Mouse (Mus musculus) stomach, postnatal 0 days (tissue): Measurements from ENCODE around the gene Art4. TPM values are rescaled to one million over a fixed set of nuclear protein-coding genes. Genes with fewer than 3 reads are reported as not detected.

Experiments
- ATAC-seq: fragments of 200-750 bp; cut with Nextera tagmentation; 2 replicates; pipeline ENCODE4 v1.8.0; 2017; ENCODE audit not compliant: low FRiP score, low TSS enrichment
- DNase-seq: peaks from one replicate; pipeline ENCODE4 v3.0.0-alpha.2; 2016; ENCODE audit warnings: low spot score
- H3K27ac ChIP-seq: fragments of 300-500 bp; sonication (generic); replicated peaks from 2 replicates; pipeline ENCODE4 v1.5.1; 2014; ENCODE audit warnings: mild to moderate bottlenecking, control low read depth
- H3K27me3 ChIP-seq: fragments of 300-500 bp; sonication (generic); 2 replicates; pipeline ENCODE4 v1.6.1; 2014; ENCODE audit warnings: low read length; ENCODE audit not compliant: control insufficient read depth, insufficient read depth
- H3K36me3 ChIP-seq: fragments of 300-500 bp; sonication (generic); 2 replicates; pipeline ENCODE4 v1.6.1; 2014; ENCODE audit warnings: low read length, mixed read lengths; ENCODE audit not compliant: control insufficient read depth, insufficient read depth
- H3K4me1 ChIP-seq: fragments of 300-500 bp; sonication (generic); replicated peaks from 2 replicates; pipeline ENCODE4 v1.6.1; 2014; ENCODE audit warnings: antibody characterized with exemption; ENCODE audit not compliant: control insufficient read depth, insufficient read depth
- H3K4me2 ChIP-seq: fragments of 300-500 bp; sonication (generic); replicated peaks from 2 replicates; pipeline ENCODE4 v1.6.1; 2014; ENCODE audit warnings: low read depth, mild to moderate bottlenecking, control low read depth, moderate library complexity
- H3K4me3 ChIP-seq: fragments of 300-500 bp; sonication (generic); 2 replicates; pipeline ENCODE4 v1.5.1; 2014; ENCODE audit warnings: low read depth, low read length, control low read depth
- H3K9ac ChIP-seq: fragments of 300-500 bp; sonication (generic); 2 replicates; pipeline ENCODE4 v1.6.1; 2014; ENCODE audit warnings: mild to moderate bottlenecking, low read length, control low read depth, mixed read lengths
- H3K9me3 ChIP-seq: fragments of 300-500 bp; sonication (generic); 2 replicates; pipeline ENCODE4 v1.6.1; 2016; ENCODE audit warnings: low read length; ENCODE audit not compliant: control insufficient read depth
- CTCF ChIP-seq: IDR thresholded peaks from 2 replicates; pipeline ENCODE4 v1.5.1; 2016; ENCODE audit warnings: antibody characterized with exemption, low read depth, mild to moderate bottlenecking, moderate library complexity
- EP300 ChIP-seq: optimal IDR thresholded peaks from 2 replicates; pipeline ENCODE3; 2016; ENCODE audit warnings: antibody characterized with exemption
- WGBS: fragments of 180-500 bp; shearing (Covaris S2); extraction: QIAGEN DNeasy Blood & Tissue Kit; methylation state at CpG from one replicate; pipeline ENCODE4 v1.1.7; 2014; 5-methylcytosine and 5-hydroxymethylcytosine counted together
- polyA plus RNA-seq: library from polyadenylated mRNA; unstranded; fragments of >200 nt; fragmentation: Nextera tagmentation; extraction: Ambion mirVana; gene quantifications from 2 replicates; pipeline ENCODE4 v1.2.1, GENCODE M21; 2015

The Art4 gene
- polyA plus RNA-seq, 1 experiment from 2014 or later, result 3.2 TPM

DNA sequence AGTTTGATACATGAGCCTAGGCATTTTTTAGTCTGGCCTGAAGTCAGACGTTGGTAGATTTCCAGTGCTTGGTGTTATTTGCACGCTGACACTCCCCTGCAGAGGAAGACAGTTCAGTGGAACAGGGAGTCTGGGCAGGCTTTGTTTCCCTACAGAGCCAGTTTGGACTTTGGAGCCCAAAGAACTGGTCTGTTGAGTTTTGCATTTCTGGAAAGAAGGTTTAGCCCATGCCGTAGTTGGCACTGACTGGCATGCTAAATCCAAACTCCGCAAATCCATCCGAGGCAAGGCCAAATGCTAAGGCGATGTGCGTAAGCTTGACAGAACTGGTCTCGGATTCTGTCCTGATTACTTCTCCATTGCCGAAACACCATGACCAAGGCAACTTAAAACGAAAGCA is 46.3 kb downstream of the Art4 start:
- no peak overlapping the region for H3K4me3 ChIP-seq
- ATAC-seq (peak; percentile 39), DNase-seq (peak; percentile 81)
- no peaks in the 10 kb centered on the region for H3K27me3 ChIP-seq
- H3K4me1 ChIP-seq, result no peaks in the 10 kb centered on the region; the same call in 1 of the 2 replicates
- H3K4me2 ChIP-seq, result no peak overlapping the region; the same call in 1 of the 2 replicates
- no peaks in the 10 kb centered on the region for H3K9me3 ChIP-seq
- peaks cover 18% of the 10 kb centered on the region for H3K36me3 ChIP-seq
- H3K27ac ChIP-seq, result peak overlapping the region; percentile 70
- WGBS, result 64% methylated on average over 10 of the region's 10 CpGs
- TF ChIP-seq CTCF (no peak), EP300 (no peak)
- H3K9ac ChIP-seq, result no peak overlapping the region

DNA sequence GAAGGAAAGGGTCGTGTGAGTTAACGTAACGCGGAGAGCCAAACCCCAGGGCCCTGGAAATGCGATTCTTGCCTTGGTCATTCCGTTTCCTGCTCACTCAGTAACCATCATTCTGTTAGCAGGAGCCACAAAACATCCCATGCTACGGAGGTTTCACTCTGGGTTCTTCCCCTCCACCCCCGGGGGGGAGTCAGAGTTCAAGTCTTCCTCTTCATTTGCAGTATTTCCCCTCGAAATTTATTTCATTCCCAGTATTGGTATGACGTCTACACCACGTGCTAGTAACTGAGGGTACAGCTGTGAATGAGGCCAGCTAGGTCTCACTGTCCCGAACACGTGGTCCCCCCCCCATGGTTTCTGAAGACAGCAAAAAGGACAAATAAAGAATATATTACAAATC is 47.9 kb downstream of the Art4 start:
- DNase-seq (no peak), ATAC-seq (no peak)
- H3K4me3 ChIP-seq, result peak overlapping the region; percentile 76
- H3K4me1 ChIP-seq, result no peaks in the 10 kb centered on the region; the same call in 1 of the 2 replicates
- H3K9me3 ChIP-seq, result no peaks in the 10 kb centered on the region
- no peak overlapping the region; the same call in 1 of the 2 replicates for H3K27ac ChIP-seq
- TF ChIP-seq EP300, result no peak
- no peak for TF ChIP-seq CTCF
- 60% methylated on average over 13 of the region's 13 CpGs for WGBS
- H3K9ac ChIP-seq, result peak overlapping the region; percentile 87
- peak overlapping the region; percentile 82 for H3K4me2 ChIP-seq
- peaks cover 9% of the 10 kb centered on the region for H3K36me3 ChIP-seq
- H3K27me3 ChIP-seq, result no peaks in the 10 kb centered on the region

- no peaks in the 10 kb centered on the region; the same call in 1 of the 2 replicates for H3K4me1 ChIP-seq
- no peaks in the 10 kb centered on the region for H3K27me3 ChIP-seq
- H3K9me3 ChIP-seq, result no peaks in the 10 kb centered on the region
- TF ChIP-seq CTCF, result no peak
- TF ChIP-seq EP300, result no peak
- H3K9ac ChIP-seq, result peak overlapping the region; percentile 87
- DNase-seq (peak; percentile 81), ATAC-seq (0 out of 2 replicates have a peak, but pooled peaks have one; percentile 28)
- peaks cover 4% of the 10 kb centered on the region for H3K36me3 ChIP-seq
- H3K27ac ChIP-seq, result peak overlapping the region; percentile 93
- 13% methylated on average over 14 of the region's 14 CpGs for WGBS
- H3K4me3 ChIP-seq, result peak overlapping the region; percentile 76
- peak overlapping the region; percentile 82 for H3K4me2 ChIP-seq
Measured at GRCm38 (mm10) chr6:136809077-136809476, 48.5 kb downstream of the Art4 start.

DNA sequence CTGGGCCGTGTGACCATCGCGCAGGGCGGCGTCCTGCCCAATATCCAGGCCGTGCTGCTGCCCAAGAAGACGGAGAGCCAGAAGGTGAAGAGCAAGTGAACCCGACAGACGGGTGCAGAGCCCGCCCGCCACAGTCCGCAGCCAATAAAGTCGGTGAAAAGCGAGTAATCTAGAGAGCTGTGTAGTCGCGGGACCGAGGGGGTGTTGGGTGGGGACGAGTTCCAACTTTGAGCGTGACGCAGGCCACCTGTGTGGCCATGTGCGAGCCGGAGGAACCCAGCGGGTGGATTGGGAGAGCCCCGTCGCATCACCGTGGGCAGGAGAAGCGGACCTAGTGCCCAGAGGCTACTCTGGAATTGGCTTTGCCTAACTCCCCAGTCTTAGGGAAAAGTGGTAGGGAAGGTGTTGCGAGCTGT is 48.9 kb downstream of the Art4 start:
- DNase-seq (peak; percentile 70), ATAC-seq (peak; percentile 18)
- no peak for TF ChIP-seq CTCF
- TF ChIP-seq EP300, result no peak
- peak overlapping the region; percentile 82 for H3K4me2 ChIP-seq
- H3K9me3 ChIP-seq, result no peaks in the 10 kb centered on the region
- peak overlapping the region; percentile 93 for H3K27ac ChIP-seq
- no peaks in the 10 kb centered on the region; the same call in 1 of the 2 replicates for H3K4me1 ChIP-seq
- H3K4me3 ChIP-seq, result peak overlapping the region; percentile 76
- H3K36me3 ChIP-seq, result no peaks in the 10 kb centered on the region
- peak overlapping the region; percentile 87 for H3K9ac ChIP-seq
- no peaks in the 10 kb centered on the region for H3K27me3 ChIP-seq
- 2% methylated on average over 26 of the region's 28 CpGs for WGBS

DNA sequence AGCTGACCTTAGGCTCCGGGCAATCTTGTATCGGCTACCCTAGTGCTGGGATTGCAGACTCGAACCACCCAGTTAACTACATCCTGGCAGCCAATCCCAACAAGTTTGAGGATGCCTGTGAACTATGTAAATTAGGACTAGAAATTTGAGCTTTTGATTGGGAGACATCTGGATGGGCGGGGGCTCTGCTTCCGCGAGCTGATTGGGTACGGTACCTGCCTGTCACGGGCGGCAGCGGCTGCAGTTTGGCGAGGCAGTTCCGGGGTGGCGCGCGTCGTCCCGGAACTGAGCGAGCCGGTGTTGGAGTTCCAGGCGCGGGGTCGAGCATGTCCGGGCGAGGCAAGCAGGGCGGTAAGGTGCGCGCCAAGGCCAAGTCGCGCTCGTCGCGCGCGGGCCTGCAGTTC is 49.5 kb downstream of the Art4 start, which contains the start of gene H2afj:
TSS of gene H2afj (plus strand) at position 231 of the 404 bp plus-strand sequence.
- ATAC-seq, result peak; percentile 87

GRCm38 (mm10) chr6:136807395-136808013 is 50.0 kb downstream of the Art4 start:
- DNase-seq, result peak; percentile 53
- no peaks in the 10 kb centered on the region for H3K9me3 ChIP-seq
- peak overlapping the region; percentile 89 for H3K27ac ChIP-seq
- WGBS, result 23% methylated on average over 18 of the region's 18 CpGs
- peak overlapping the region; percentile 57 for H3K4me2 ChIP-seq
- H3K36me3 ChIP-seq, result no peaks in the 10 kb centered on the region
- no peaks in the 10 kb centered on the region for H3K27me3 ChIP-seq
- peak; percentile 22; the same call in 1 of the 2 replicates for ATAC-seq
- peak overlapping the region; percentile 76 for H3K4me3 ChIP-seq
- no peaks in the 10 kb centered on the region; the same call in 1 of the 2 replicates for H3K4me1 ChIP-seq
- TF ChIP-seq CTCF, result no peak
- TF ChIP-seq EP300, result no peak
- H3K9ac ChIP-seq, result peak overlapping the region; percentile 50

More for the DNA sequence above, 49.5 kb downstream of the Art4 start, which contains the start of gene H2afj:
- H3K4me3 ChIP-seq, result peak within 1 kb of the TSS; percentile 76
- under 1% methylated on average over 34 of the region's 34 CpGs for WGBS
- peak within 1 kb of the TSS; percentile 82 for H3K4me2 ChIP-seq
- H3K36me3 ChIP-seq, result no peaks in the 10 kb centered on the region
- peak; percentile 98 for DNase-seq
- H3K27me3 ChIP-seq, result no peaks in the 10 kb centered on the region
- H3K4me1 ChIP-seq, result no peaks in the 10 kb centered on the region; the same call in 1 of the 2 replicates
- no peaks in the 10 kb centered on the region for H3K9me3 ChIP-seq
- TF ChIP-seq EP300, result peak; percentile 51
- no peak for TF ChIP-seq CTCF
- H3K9ac ChIP-seq, result peak within 1 kb of the TSS; percentile 87
- H3K27ac ChIP-seq, result peak within 1 kb of the TSS; percentile 93
